Mouse (Mus musculus) frontal cortex, postnatal 10 days (tissue): ENCODE measurements around the gene Gm20388.

Experiments used
- DNase-seq, 2 experiments: peaks; one replicate each; pipeline ENCODE4 v3.0.0; 2022; ENCODE audit warnings: low spot score in 2 of 2, mixed read lengths in 1 of 2

The Gm20388 gene

GRCm38 (mm10) chr8:120309326-120309725, 398.7 kb downstream of the Gm20388 start:
- DNase-seq: peak in 1 of 2 experiments; percentile 52

DNA sequence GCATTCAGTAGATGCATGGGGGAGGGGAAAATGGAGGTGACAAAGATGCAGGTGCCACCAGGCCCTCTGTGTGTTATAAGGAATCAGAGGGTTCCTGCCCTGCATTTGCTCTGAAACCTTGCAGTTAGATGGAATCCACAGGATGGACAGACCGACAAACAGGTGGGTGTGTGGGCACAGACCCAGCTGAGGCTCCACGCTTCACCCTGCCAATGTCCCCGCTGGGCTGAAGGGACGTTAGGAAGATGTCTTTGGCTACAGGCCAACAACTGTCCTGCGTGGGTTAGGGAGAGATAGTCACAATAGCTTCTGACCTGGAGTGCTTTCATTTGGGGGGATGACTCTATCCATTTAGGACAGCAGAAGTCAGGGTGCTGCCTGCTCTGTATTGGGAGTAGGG, 399.4 kb downstream of the Gm20388 start:
- no peak for DNase-seq

GRCm38 (mm10) chr8:120312452-120312851, 401.8 kb downstream of the Gm20388 start:
- no peak for DNase-seq

DNA sequence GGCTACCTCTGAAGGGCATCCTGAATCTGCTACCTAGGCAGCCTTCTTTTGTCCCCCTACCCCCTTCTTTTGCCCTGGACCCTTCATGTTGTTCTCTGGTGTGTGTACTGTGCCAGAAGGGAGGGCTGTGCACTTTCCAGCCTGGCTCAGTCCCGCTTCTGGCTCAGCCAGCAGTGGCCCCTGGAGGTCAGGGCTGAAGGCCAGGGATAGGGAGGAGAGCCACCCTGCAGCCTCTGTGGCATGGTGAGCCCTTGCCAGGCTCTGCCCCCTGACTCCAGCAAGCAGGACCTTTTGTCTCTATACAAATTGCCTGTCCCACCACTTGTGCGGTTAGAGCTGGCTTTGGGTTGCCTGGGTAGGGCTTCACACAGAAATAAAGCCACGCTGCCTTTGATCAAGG, 403.0 kb downstream of the Gm20388 start:
- DNase-seq: no peak

DNA sequence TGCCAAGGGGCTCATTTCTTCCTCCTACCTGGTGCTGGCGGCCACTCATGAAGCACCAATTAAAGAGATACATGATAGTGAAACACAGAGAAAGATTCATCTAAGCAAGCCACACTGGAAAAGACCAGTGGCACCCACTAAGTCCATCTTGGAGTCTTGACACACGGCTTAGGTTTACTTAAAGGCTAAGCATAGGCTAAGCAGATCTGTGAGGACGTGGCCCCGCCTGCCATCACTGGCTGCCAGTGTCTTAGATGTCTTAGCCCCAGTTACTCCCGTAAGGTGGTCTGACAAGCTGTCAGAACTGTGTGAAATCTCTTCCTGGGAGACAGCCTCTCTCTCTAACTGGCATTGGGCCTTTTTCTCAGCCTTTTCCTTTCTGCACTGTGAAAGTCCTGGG, 404.3 kb downstream of the Gm20388 start:
- no peak for DNase-seq

DNA sequence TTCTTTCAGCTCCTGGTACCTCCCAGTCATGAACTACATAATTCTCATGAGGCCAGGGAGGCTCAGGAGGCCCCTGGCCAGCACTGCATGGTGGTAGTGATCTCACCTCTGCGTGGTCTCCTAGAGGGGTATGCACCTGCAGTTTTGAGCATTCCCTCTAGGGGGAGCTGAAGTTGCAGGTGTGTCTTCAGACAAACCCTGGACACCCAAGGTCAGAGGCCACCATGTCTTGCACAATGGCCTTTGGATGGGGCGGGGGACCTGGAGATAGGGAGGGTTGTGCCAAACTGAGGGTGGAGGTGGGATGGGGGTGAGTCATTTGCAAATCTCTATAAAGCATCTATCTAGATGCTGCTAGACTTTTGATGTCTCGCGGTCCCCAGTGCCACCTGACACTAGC, 405.0 kb downstream of the Gm20388 start:
- no peak for DNase-seq

- DNase-seq: no peak
These were observed 406.1 kb downstream of the Gm20388 start for GRCm38 (mm10) chr8:120316707-120317106.

DNA sequence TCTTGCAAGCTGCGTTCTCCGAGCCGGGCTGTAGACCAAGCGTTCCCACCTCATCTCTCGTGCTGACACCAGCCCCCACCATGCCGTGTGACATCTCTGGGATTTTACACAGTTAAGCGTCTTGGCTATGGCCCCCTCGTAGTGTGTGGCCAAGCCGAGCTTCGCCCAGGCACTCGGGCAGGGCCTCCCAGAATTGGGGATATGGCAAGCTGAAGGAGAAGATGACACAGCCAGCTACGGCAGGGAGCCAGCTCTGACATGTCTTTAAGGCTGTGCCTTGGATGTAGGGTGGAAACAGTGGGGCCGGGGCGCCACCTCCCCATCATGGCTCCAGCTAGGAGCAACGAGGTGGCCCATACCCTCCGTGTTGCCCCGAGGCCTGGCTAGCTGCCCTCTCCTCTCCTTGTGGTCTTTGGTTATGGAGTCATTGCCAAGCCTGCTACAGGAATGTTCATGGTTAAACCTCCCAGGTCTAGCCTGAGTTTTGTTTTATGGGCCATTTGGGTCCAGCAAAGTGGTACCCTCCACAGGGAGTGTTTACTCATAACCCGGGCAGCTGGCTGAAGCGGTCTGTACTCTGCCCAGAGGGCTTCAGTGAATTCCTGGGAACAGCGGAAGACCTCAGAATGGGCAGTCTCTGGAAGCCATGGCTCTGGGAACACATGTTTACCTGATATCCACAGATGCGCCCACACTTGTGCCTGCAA, 406.6 kb downstream of the Gm20388 start:
- DNase-seq: no peak

DNA sequence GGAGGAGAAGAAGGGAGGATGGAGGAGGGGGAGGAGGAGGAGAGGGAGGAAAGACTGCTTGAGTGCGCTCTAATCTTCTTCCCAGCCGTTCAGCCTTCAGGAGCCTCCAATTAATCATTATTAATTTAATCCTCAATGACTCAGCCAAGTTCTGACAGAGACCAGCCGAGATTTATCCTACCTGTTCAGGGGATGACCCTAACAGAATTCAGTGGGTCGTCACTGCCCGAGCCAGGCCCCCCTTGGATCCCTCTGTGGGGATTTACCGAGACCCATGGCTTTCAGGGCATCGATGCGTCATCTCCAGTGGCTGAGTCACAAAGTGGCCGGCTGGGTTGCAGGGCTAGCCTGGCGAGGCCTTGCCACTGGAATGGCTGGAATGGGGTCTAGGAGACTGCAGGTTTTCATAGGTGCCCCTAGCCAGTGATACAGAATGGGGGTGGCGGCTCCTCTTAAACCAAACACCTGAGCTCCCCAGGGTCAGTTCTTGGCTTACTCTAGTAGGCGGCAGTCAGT, 407.9 kb downstream of the Gm20388 start:
- DNase-seq: no peak

DNA sequence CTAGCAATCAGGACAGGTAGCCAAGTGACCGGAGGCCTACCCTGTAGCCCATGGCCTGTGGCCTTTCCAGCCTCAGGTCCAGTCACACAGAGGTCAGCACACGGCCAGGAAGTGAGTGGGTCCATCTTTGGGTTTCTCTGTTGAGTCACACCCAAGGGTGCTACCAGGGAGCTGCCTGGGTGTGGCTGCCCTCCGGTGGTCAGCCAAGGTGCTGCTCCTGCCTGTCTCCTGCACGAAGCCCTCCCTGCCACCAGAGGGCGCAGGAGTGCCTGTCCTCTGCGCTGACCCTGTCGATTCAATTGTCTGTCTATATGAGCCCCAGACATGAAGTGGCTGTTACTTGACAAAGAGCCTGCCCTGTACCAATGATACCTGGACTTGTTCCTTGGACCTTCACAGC, 408.8 kb downstream of the Gm20388 start:
- DNase-seq: peak in 1 of 2 experiments; percentile 60

GRCm38 (mm10) chr8:120320146-120320545, 409.5 kb downstream of the Gm20388 start:
- DNase-seq: no peak

- no peak for DNase-seq
These were observed 411.1 kb downstream of the Gm20388 start for GRCm38 (mm10) chr8:120321724-120322123.

DNA sequence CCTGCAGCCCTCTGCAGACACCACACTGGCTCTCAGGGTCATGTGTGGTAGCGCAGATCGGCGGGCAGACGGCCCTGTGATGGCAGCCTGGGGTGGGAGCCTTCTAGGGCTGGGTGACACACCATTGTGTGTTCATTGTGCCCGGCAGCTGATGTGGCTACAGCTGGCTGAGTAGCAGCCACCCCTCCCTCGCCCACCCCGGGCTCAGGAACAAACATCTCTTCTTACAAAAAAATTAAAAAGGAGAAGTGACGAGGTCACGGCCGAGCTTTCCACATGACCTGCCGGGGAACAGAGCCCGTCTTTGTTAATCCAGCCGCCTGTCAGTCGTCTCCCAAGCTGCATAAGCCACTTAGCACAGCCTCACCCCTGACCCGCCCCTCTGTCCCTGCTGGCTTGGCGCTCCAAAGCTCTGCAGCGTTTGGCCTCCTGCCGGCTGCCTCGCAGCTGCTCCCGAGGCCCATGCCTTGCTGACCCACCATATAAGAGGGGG, 412.4 kb downstream of the Gm20388 start:
- DNase-seq: peak in 1 of 2 experiments; percentile 62

DNA sequence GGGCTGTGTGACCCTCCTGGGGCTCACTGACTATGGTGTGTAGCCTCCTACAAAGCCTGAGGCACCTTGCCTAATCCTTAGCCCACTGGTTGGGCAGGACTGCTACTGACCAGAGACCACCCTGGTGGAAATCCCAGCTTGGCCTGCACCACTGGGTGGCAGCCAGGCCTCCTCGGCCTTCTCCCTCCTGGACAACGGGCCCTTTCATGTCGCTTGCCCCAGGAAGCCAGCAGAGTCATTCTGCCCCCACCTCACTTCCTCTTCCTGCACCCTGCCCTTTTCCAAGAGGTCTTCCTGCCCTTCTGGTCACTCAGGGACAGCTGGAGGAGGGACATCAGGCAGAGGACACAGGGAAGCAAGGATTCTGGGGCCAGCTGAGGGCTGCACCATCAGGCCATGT, 413.9 kb downstream of the Gm20388 start:
- no peak for DNase-seq

GRCm38 (mm10) chr8:120325172-120325767, 414.6 kb downstream of the Gm20388 start:
- no peak for DNase-seq

- no peak for DNase-seq
These were observed 416.5 kb downstream of the Gm20388 start for GRCm38 (mm10) chr8:120327131-120327554.

DNA sequence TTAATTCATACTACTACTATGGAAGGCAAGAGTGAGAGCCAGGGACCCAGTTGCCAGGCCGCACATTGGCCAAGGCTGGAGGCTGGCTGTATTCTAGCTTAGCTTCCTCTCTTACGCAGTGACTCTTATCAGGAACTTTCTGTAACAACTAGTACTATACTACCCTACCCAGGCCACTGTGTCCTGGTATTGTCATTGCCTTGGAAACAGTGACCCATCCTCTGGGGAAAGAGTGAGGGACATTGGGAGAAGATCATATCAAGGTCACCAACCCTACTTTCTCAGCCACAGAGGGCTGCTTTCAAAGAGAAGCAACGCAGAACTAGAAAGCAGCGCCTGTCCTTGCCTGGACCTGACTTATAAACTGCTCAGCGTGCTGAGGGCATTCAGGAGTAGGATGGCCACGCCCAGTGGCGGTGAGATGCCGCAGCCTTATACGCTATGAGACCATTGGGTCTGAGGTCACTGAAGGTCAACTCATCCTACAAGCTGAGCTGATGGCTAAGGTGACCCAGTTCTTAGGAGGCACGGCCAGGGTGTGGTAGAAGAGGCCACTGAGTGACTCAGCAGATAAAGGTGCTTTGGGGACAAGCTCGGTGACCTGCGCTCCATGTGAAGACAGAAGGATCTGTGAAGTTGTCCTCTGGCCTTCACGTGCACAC, 417.9 kb downstream of the Gm20388 start:
- no peak for DNase-seq

DNA sequence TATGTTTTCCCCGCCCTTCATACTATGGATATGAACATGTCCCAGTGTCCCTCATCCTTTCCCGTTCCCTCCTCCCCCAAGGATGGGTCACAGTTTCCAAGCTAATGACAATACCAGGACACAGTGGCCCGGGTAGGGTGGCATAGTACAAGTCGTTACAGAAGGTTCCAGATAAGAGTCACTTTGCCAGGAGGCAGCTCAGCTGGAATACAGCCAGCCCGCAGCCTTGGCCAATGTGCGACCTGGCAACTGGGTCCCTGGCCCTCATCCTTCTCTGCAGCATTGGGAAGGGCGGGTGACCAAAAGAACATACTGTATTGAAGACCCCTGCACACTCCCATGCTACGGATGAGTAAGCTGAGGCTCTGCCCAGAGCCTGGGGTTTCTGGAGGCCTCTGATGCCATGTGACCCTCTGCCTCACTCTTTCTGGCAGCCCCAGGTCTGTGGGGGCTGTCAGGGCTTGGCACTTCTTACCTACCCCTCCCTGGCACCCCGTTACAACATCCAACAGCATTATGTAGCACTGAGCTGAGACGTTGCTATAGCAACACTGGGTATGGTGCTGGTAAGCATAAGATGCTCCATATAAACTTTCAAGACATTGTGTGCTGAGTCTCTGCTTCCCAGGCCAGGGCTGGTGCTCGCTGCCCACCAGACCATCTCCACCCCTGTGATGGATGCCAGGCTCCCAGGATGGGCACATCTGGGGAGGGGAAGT, 418.5 kb downstream of the Gm20388 start:
- DNase-seq: no peak

- DNase-seq: no peak
These were observed 420.4 kb downstream of the Gm20388 start for GRCm38 (mm10) chr8:120331027-120331426.

DNA sequence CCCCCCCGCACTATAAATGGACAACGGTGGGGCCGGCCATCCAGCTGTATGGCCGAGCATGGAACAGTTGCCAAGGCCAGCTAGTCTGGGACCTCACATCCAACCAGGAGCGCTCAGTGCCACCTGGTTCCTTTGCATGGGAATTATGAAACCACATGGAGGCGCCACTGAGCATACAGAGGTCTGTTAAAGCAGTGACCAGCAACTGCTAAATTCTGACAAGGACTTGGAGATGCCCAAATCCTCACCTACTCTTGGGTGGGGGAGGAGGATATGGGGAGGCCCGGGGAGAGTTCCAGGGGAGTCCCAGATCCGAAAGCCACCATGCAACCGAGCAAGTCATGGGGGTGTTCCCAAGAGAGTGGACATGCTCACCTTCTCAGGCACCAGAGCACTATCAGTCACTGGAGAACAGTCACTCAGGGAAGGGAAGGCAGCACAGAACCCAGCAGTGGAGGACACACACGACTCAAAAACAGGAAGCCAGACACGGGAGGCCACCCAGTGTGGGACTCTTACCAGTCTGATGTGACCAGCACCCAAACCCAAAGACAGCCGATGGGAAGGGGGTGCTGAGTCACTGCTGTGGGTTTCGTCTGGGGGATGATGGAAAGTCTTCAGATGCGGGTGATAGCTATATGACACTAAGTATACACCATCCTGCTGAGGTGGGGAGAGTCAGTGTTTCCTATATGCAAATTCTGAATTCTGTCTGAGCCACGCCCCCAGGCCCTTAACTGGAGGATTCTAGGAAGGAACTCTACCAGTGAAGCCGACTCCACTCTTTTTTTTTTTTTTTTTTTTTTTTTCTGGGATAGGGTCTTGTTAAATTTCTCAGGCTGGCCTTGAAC, 422.0 kb downstream of the Gm20388 start:
- no peak for DNase-seq

- DNase-seq: no peak
These were observed 423.0 kb downstream of the Gm20388 start for GRCm38 (mm10) chr8:120333681-120334080.
